In the genomic region with DNA sequence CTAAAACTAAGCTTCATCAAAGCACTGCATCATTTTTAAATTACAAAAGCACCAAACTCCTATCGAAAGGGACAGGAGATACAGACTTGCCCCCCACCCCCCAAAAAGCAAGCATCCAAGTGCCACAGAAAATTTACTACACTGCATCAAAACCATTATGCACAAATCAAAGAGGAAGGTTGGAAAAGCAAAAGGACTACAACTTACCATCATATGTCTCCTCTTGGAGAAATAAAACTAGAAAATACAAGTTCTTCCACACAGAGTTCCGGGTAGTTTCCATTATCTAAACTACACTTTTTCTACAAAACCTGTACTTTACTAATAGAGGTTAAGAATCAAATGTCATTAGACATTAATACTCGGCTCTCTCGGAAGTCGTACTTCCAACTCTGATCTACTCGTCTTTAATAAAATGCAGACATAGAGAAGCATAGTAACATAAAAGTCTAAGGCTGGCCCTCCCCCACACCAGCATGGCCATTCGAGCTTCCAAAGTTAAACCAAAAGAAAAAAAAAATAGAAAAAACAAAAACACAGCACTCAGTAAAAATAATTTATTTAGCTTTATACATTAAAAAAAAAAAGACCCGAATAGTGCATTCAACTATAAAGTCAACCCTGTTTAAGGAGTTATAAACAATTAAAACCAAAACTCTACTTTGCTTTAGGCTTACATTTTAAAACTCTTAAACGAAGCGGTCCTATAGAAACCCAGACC, we compare ENCODE assay signal across 8 mouse cellular contexts.
DNase-seq lines count a peak whose midpoint lies in the region; ATAC-seq and TF ChIP-seq lines count a peak whose summit lies in the region.

No protein-coding gene starts in this region.

- ATAC-seq in lung, postnatal 0 days, result no peak
- no peak for ATAC-seq in embryonic facial prominence, embryonic 12.5 days (ENCODE audit: insufficient number of reproducible peaks, insufficient read depth, low FRiP score, low TSS enrichment)
- ATAC-seq in intestine, embryonic 16.5 days, result no peak
- no peak for ATAC-seq in neural tube, embryonic 15.5 days (ENCODE audit: low FRiP score)
- no peak for ATAC-seq in megakaryocyte-erythroid progenitor cell, adult 5-6 weeks (replicated peaks; ENCODE audit: low FRiP score, low TSS enrichment, poor library complexity, severe bottlenecking)

- peaks cover 12% of the 10 kb centered on the region; the same call in 1 of the 2 replicates for H3K4me1 ChIP-seq in lung, postnatal 0 days (ENCODE audit: insufficient read depth, low read depth, low read length)
- H3K4me1 ChIP-seq in embryonic facial prominence, embryonic 12.5 days, result peaks cover 18% of the 10 kb centered on the region; the same call in 1 of the 2 replicates
- peaks cover 21% of the 10 kb centered on the region for H3K4me1 ChIP-seq in intestine, embryonic 16.5 days (ENCODE audit: control insufficient read depth, insufficient read depth, low read length)
- peaks cover 43% of the 10 kb centered on the region for H3K4me1 ChIP-seq in neural tube, embryonic 15.5 days

- no peak for TF ChIP-seq CTCF in lung, postnatal 0 days (IDR thresholded peaks at IDR 0.05)

- no peak for DNase-seq in lung, postnatal 0 days (ENCODE audit: low spot score)
- DNase-seq in lung, adult 18-20 months, result no peak
- DNase-seq in urinary bladder, postnatal 10 days (ENCODE audit: low spot score), result no peak
- DNase-seq in urinary bladder, postnatal 36 days (ENCODE audit: low spot score in 2 of 2), result no peak

- H3K9me3 ChIP-seq in lung, postnatal 0 days (ENCODE audit: low read length), result no peaks in the 10 kb centered on the region
- no peaks in the 10 kb centered on the region for H3K9me3 ChIP-seq in embryonic facial prominence, embryonic 12.5 days
- no peaks in the 10 kb centered on the region for H3K9me3 ChIP-seq in intestine, embryonic 16.5 days (ENCODE audit: control insufficient read depth, low read length)
- H3K9me3 ChIP-seq in neural tube, embryonic 15.5 days (replicated peaks), result no peaks in the 10 kb centered on the region

- H3K4me2 ChIP-seq in lung, postnatal 0 days (replicated peaks; ENCODE audit: low read depth, low read length), result peak overlapping the region; percentile 65
- H3K4me2 ChIP-seq in embryonic facial prominence, embryonic 12.5 days (replicated peaks), result peak overlapping the region; percentile 62
- peak overlapping the region; percentile 63 for H3K4me2 ChIP-seq in intestine, embryonic 16.5 days (ENCODE audit: low read depth, low read length)
- peak overlapping the region; percentile 68 for H3K4me2 ChIP-seq in neural tube, embryonic 15.5 days

- H3K27me3 ChIP-seq in lung, postnatal 0 days (replicated peaks; ENCODE audit: insufficient read depth, low read length), result no peaks in the 10 kb centered on the region
- no peaks in the 10 kb centered on the region for H3K27me3 ChIP-seq in embryonic facial prominence, embryonic 12.5 days
- no peaks in the 10 kb centered on the region for H3K27me3 ChIP-seq in intestine, embryonic 16.5 days (replicated peaks; ENCODE audit: control insufficient read depth, insufficient read depth, low read length)
- no peaks in the 10 kb centered on the region for H3K27me3 ChIP-seq in neural tube, embryonic 15.5 days (replicated peaks)

- peak overlapping the region; percentile 100 for H3K27ac ChIP-seq in lung, postnatal 0 days (ENCODE audit: low read length)
- H3K27ac ChIP-seq in embryonic facial prominence, embryonic 12.5 days, result peak overlapping the region; percentile 100
- H3K27ac ChIP-seq in intestine, embryonic 16.5 days (ENCODE audit: low read length), result peak overlapping the region; percentile 99
- peak overlapping the region; percentile 97 for H3K27ac ChIP-seq in neural tube, embryonic 15.5 days (replicated peaks)

- H3K4me3 ChIP-seq in lung, postnatal 0 days (ENCODE audit: low read depth, low read length), result peak overlapping the region; percentile 98
- peak overlapping the region; percentile 91 for H3K4me3 ChIP-seq in embryonic facial prominence, embryonic 12.5 days
- peak overlapping the region; percentile 90 for H3K4me3 ChIP-seq in intestine, embryonic 16.5 days (ENCODE audit: low read length)
- H3K4me3 ChIP-seq in neural tube, embryonic 15.5 days (replicated peaks), result peak overlapping the region; percentile 78

- WGBS in lung, postnatal 0 days, result 2% methylated on average over 10 of the region's 10 CpGs
- 2% methylated on average over 10 of the region's 10 CpGs for WGBS in embryonic facial prominence, embryonic 12.5 days
- WGBS in intestine, embryonic 16.5 days, result 2% methylated on average over 10 of the region's 10 CpGs
- 1% methylated on average over 10 of the region's 10 CpGs for WGBS in neural tube, embryonic 15.5 days

- TF ChIP-seq EP300 in lung, postnatal 0 days (IDR thresholded peaks at IDR 0.05), result no peak

- H3K9ac ChIP-seq in lung, postnatal 0 days (replicated peaks; ENCODE audit: low read depth), result peak overlapping the region; percentile 98
- peak overlapping the region; percentile 100 for H3K9ac ChIP-seq in embryonic facial prominence, embryonic 12.5 days
- H3K9ac ChIP-seq in intestine, embryonic 16.5 days (ENCODE audit: low read depth, low read length), result peak overlapping the region; percentile 99
- H3K9ac ChIP-seq in neural tube, embryonic 15.5 days (replicated peaks), result peak overlapping the region; percentile 92

- no peaks in the 10 kb centered on the region for H3K36me3 ChIP-seq in lung, postnatal 0 days (ENCODE audit: insufficient read depth, low read length)
- H3K36me3 ChIP-seq in embryonic facial prominence, embryonic 12.5 days, result peaks cover 22% of the 10 kb centered on the region
- H3K36me3 ChIP-seq in intestine, embryonic 16.5 days (ENCODE audit: control insufficient read depth, insufficient read depth, low read length), result peaks cover 10% of the 10 kb centered on the region; the same call in 1 of the 2 replicates
- peaks cover 6% of the 10 kb centered on the region; the same call in 1 of the 2 replicates for H3K36me3 ChIP-seq in neural tube, embryonic 15.5 days
